Mouse (Mus musculus) ES-Bruce4 (cell line): Measurements from ENCODE around the gene Cox8a.

Source experiments
- CTCF ChIP-seq: IDR thresholded peaks from one replicate; pipeline ENCODE4 v1.8.1; 2011; ENCODE audit warnings: low read depth, low read length
- POLR2A ChIP-seq: IDR thresholded peaks from one replicate; pipeline ENCODE4 v1.8.1; 2011; ENCODE audit warnings: low read length; ENCODE audit not compliant: insufficient read depth

GRCm38 (mm10) chr19:7236742-7237141 lies 19.3 kb upstream of the Cox8a start:
- TF ChIP-seq POLR2A (no peak), CTCF (no peak)
